Mouse (Mus musculus): ENCODE measurements around the gene Arpc4. TPM values are rescaled to one million over a fixed set of nuclear protein-coding genes. Genes with fewer than 3 reads are reported as not detected.

The Arpc4 gene
- polyA plus RNA-seq, 1 experiment from 2014 or later: 203 TPM

DNA sequence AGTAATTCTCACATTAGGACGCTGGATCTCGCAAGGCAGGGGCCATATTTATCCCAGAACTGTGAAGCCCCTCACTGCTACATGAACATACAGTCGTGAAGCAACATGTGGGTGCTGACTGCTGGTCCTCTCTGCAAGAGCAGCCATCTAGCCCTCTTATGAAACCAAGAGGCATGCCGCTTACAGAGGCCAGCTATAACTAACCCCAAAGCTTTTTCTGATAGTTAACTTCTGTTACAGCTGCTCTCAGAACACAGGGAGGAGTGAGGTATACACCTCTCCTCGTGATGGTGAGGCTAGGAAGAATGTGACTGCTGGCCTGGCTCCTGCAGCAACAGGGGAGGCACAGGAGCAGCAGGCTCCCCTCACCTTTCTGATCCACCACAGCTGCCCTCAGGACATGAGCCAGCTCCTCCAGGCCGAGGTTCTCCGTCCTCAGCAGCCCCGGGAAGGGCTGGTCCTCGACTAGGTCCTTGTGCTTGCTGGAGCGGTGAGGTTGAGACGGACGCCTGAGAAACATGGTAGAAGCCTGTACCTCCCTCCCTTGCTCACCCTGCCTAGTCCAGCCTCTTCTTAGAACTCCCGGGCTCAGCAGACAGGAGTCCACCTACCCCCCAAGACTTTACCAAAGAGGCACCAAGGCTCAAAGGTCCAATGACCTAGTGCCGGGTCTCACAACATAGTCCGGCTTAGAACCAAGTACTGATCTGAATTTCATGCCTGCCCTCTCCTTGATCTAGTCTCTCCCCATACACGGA, 40.7 kb downstream of the Arpc4 start:
- ATAC-seq (replicated peaks; ENCODE audit: insufficient number of reproducible peaks, low FRiP score, low TSS enrichment, low read depth): peak; percentile 46
- H3K27ac ChIP-seq (replicated peaks; ENCODE audit: low read depth, low read length): no peak overlapping the region

DNA sequence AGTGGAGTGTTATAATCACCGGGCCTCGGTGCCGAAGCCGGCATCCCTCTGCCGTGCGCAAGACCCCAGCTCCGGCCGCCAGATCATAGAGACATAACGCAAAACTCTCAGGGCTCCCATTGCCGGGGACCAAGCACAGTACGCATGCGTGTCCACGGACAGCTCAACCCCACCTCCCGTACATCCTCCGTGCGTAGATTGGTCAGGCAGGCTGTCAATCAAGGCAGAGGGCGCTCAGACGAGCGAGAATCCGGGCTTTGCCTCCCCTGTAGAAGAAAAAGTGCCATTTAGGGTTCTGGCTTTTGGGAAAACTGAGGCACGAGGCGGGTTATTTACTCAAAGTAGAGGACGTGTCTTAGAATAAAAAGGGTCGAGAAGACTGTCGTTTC, 41.3 kb downstream of the Arpc4 start, which contains the start of gene Rpusd3:
TSS of gene Rpusd3 (minus strand) at position 142 of the 389 bp plus-strand sequence.
- peak within 1 kb of the TSS; percentile 67 for H3K9ac ChIP-seq (replicated peaks; ENCODE audit: low read length)
- ATAC-seq (replicated peaks; ENCODE audit: insufficient number of reproducible peaks, low FRiP score, low TSS enrichment, low read depth): peak; percentile 96
- H3K27me3 ChIP-seq (ENCODE audit: control insufficient read depth, insufficient read depth, low read length): no peaks in the 10 kb centered on the region
- H3K4me3 ChIP-seq (ENCODE audit: low read depth, low read length): peak within 1 kb of the TSS; percentile 63
- WGBS: 0% methylated on average over 25 of the region's 25 CpGs
- H3K4me2 ChIP-seq (ENCODE audit: low read depth, low read length): peak within 1 kb of the TSS; percentile 87
- H3K36me3 ChIP-seq (replicated peaks; ENCODE audit: control insufficient read depth, insufficient read depth, low read depth, low read length): no peaks in the 10 kb centered on the region
- no peak within 1 kb of the TSS for H3K27ac ChIP-seq (replicated peaks; ENCODE audit: low read depth, low read length)
- peak; percentile 98 for DNase-seq (ENCODE audit: low spot score)
- no peaks in the 10 kb centered on the region for H3K9me3 ChIP-seq (replicated peaks; ENCODE audit: control insufficient read depth, low read length)
- peaks cover 3% of the 10 kb centered on the region; the same call in 1 of the 2 replicates for H3K4me1 ChIP-seq (ENCODE audit: control insufficient read depth, insufficient read depth, low read length)

More for the DNA sequence above, 40.7 kb downstream of the Arpc4 start:
- no peaks in the 10 kb centered on the region for H3K27me3 ChIP-seq (ENCODE audit: control insufficient read depth, insufficient read depth, low read length)
- H3K36me3 ChIP-seq (replicated peaks; ENCODE audit: control insufficient read depth, insufficient read depth, low read depth, low read length): no peaks in the 10 kb centered on the region; the same call in 1 of the 2 replicates
- H3K9ac ChIP-seq (replicated peaks; ENCODE audit: low read length): peak overlapping the region; percentile 67
- H3K4me3 ChIP-seq (ENCODE audit: low read depth, low read length): peak overlapping the region; percentile 63
- peak overlapping the region; percentile 87 for H3K4me2 ChIP-seq (ENCODE audit: low read depth, low read length)
- H3K4me1 ChIP-seq (ENCODE audit: control insufficient read depth, insufficient read depth, low read length): peaks cover 3% of the 10 kb centered on the region; the same call in 1 of the 2 replicates
- WGBS: 19% methylated on average over 16 of the region's 16 CpGs
- H3K9me3 ChIP-seq (replicated peaks; ENCODE audit: control insufficient read depth, low read length): no peaks in the 10 kb centered on the region
- DNase-seq (ENCODE audit: low spot score): peak; percentile 17

DNA sequence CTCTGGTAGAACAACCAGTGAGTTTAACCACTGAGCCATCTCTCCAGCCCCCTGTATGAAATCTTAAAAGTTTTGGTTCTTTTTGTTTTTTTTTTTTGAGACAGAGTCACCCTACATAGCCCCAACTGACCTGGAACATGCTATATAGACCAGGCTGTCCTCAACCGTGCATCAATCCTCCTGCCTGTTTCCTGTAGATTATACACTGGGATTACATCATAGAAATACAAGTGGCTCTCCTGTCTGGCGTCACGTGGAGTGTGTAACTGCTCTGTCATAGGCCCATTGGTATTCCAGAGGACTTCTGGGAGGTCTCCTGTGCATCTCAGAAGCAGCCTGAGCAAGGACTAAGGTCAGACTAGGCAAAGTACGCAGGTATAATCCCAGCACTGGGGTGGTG, 45.1 kb downstream of the Arpc4 start:
- Histone ChIP-seq H3K4me1 (ENCODE audit: control insufficient read depth, insufficient read depth, low read length) (peaks cover 3% of the 10 kb centered on the region; the same call in 1 of the 2 replicates), H3K9ac (replicated peaks; ENCODE audit: low read length) (no peak overlapping the region), H3K9me3 (replicated peaks; ENCODE audit: control insufficient read depth, low read length) (no peaks in the 10 kb centered on the region), H3K27me3 (ENCODE audit: control insufficient read depth, insufficient read depth, low read length) (no peaks in the 10 kb centered on the region), H3K4me3 (ENCODE audit: low read depth, low read length) (no peak overlapping the region), H3K36me3 (replicated peaks; ENCODE audit: control insufficient read depth, insufficient read depth, low read depth, low read length) (no peaks in the 10 kb centered on the region), H3K27ac (replicated peaks; ENCODE audit: low read depth, low read length) (no peak overlapping the region), H3K4me2 (ENCODE audit: low read depth, low read length) (no peak overlapping the region)
- ATAC-seq (replicated peaks; ENCODE audit: insufficient number of reproducible peaks, low FRiP score, low TSS enrichment, low read depth) (no peak), DNase-seq (ENCODE audit: low spot score) (no peak)
- WGBS: 73% methylated on average over 4 of the region's 4 CpGs

DNA sequence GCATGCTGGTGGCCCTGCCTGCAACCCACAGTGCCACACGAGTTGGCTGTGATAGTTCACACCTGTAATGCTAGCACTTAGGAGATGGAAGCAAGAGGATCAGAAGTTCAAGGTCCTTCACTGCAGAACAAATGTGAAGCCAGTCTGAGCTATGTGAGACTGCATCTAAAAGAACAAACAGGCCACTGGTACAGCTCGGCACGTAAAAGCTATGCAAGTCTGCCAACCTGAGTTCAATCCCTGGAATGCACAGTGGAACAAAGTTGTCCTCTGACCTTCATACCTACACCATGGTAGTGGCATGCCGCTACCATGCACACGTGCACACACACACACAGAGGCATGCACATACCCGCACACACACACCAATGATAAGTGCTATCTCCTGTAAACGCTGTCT, 46.3 kb downstream of the Arpc4 start:
- Histone ChIP-seq H3K27me3 (ENCODE audit: control insufficient read depth, insufficient read depth, low read length) (no peaks in the 10 kb centered on the region), H3K9me3 (replicated peaks; ENCODE audit: control insufficient read depth, low read length) (no peaks in the 10 kb centered on the region), H3K9ac (replicated peaks; ENCODE audit: low read length) (no peak overlapping the region), H3K4me1 (ENCODE audit: control insufficient read depth, insufficient read depth, low read length) (no peaks in the 10 kb centered on the region), H3K4me3 (ENCODE audit: low read depth, low read length) (no peak overlapping the region), H3K27ac (replicated peaks; ENCODE audit: low read depth, low read length) (no peak overlapping the region), H3K36me3 (replicated peaks; ENCODE audit: control insufficient read depth, insufficient read depth, low read depth, low read length) (no peaks in the 10 kb centered on the region), H3K4me2 (ENCODE audit: low read depth, low read length) (no peak overlapping the region)
- 87% methylated on average over 7 of the region's 7 CpGs for WGBS
- ATAC-seq (replicated peaks; ENCODE audit: insufficient number of reproducible peaks, low FRiP score, low TSS enrichment, low read depth) (no peak), DNase-seq (ENCODE audit: low spot score) (no peak)

DNA sequence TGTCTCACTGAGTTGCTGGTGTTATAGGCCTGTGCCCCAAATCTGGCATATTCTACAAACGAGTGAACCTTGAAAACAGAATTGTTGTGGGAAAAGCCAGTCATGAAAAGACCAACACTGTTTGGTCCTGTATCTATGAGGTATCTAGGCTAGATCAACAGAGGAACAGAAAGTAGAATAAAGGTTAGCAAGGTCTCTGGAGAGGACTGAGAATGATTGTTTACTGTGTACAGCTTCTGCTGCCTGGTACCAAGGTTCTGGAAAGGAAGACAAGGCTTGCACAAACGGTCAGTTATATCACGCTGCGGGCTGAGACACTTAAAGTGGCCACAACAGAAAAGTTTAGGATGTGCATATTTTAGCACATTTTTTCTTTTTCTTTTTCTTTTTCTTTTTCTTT, 48.8 kb downstream of the Arpc4 start:
- H3K4me3 ChIP-seq (ENCODE audit: low read depth, low read length): no peak overlapping the region
- no peak for ATAC-seq (replicated peaks; ENCODE audit: insufficient number of reproducible peaks, low FRiP score, low TSS enrichment, low read depth)
- H3K9ac ChIP-seq (replicated peaks; ENCODE audit: low read length): no peak overlapping the region
- DNase-seq (ENCODE audit: low spot score): no peak
- H3K36me3 ChIP-seq (replicated peaks; ENCODE audit: control insufficient read depth, insufficient read depth, low read depth, low read length): no peaks in the 10 kb centered on the region
- no peaks in the 10 kb centered on the region for H3K27me3 ChIP-seq (ENCODE audit: control insufficient read depth, insufficient read depth, low read length)
- no peaks in the 10 kb centered on the region for H3K9me3 ChIP-seq (replicated peaks; ENCODE audit: control insufficient read depth, low read length)
- no peak overlapping the region for H3K4me2 ChIP-seq (ENCODE audit: low read depth, low read length)
- 95% methylated on average over 4 of the region's 4 CpGs for WGBS
- no peaks in the 10 kb centered on the region for H3K4me1 ChIP-seq (ENCODE audit: control insufficient read depth, insufficient read depth, low read length)
- no peak overlapping the region for H3K27ac ChIP-seq (replicated peaks; ENCODE audit: low read depth, low read length)

DNA sequence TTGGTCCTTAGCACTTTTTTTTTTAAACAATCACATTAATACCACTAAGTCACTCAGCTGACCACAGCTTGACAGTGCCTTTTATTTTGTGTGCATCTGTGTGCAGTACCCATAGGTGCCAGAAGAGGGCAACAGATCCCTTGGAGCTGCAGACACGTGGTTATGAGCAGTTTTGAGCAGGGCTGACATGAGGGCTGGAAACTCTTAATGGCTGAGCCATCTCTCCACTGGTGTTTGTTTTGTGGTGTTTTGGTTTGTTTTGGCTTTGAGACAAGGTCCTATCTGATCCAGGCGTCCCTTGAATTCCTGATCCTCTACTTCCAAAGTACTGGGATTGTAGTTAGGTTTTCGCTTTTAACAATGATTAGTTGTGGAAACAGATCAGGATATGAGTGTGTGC, 49.5 kb downstream of the Arpc4 start:
- Histone ChIP-seq H3K27ac (replicated peaks; ENCODE audit: low read depth, low read length) (no peak overlapping the region), H3K4me3 (ENCODE audit: low read depth, low read length) (no peak overlapping the region), H3K27me3 (ENCODE audit: control insufficient read depth, insufficient read depth, low read length) (no peaks in the 10 kb centered on the region), H3K4me1 (ENCODE audit: control insufficient read depth, insufficient read depth, low read length) (no peaks in the 10 kb centered on the region), H3K36me3 (replicated peaks; ENCODE audit: control insufficient read depth, insufficient read depth, low read depth, low read length) (no peaks in the 10 kb centered on the region), H3K9me3 (replicated peaks; ENCODE audit: control insufficient read depth, low read length) (no peaks in the 10 kb centered on the region), H3K4me2 (ENCODE audit: low read depth, low read length) (no peak overlapping the region), H3K9ac (replicated peaks; ENCODE audit: low read length) (no peak overlapping the region)
- DNase-seq (ENCODE audit: low spot score) (peak; percentile 54), ATAC-seq (replicated peaks; ENCODE audit: insufficient number of reproducible peaks, low FRiP score, low TSS enrichment, low read depth) (no peak)
- WGBS: 64% methylated on average over 3 of the region's 3 CpGs

DNA sequence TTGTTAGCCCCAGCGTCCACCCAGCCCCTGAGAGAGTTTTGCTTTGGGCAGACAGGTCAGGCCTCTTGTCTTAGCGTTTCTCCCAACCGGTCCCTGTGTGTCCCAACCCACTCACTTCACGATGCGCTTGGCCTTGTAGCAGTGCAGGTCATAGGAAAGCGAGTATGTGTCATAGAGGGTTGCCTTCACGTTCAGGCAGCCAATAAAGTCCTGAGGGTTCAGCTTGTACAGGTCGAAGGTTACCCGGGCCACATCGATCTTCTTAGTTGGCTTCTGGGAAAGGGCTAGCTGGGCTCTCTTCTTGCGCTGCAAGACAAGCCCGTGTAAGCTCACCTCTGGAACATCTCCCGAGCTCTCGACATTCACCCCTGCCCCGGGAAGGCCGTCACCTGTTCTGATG, 50.1 kb downstream of the Arpc4 start:
- no peak for ATAC-seq (replicated peaks; ENCODE audit: insufficient number of reproducible peaks, low FRiP score, low TSS enrichment, low read depth)
- Histone ChIP-seq H3K27ac (replicated peaks; ENCODE audit: low read depth, low read length) (no peak overlapping the region), H3K4me1 (ENCODE audit: control insufficient read depth, insufficient read depth, low read length) (no peaks in the 10 kb centered on the region), H3K27me3 (ENCODE audit: control insufficient read depth, insufficient read depth, low read length) (no peaks in the 10 kb centered on the region), H3K4me2 (ENCODE audit: low read depth, low read length) (no peak overlapping the region), H3K36me3 (replicated peaks; ENCODE audit: control insufficient read depth, insufficient read depth, low read depth, low read length) (no peaks in the 10 kb centered on the region), H3K9me3 (replicated peaks; ENCODE audit: control insufficient read depth, low read length) (no peaks in the 10 kb centered on the region), H3K9ac (replicated peaks; ENCODE audit: low read length) (no peak overlapping the region), H3K4me3 (ENCODE audit: low read depth, low read length) (no peak overlapping the region)
- no peak for DNase-seq (ENCODE audit: low spot score)
- WGBS: 89% methylated on average over 16 of the region's 16 CpGs

DNA sequence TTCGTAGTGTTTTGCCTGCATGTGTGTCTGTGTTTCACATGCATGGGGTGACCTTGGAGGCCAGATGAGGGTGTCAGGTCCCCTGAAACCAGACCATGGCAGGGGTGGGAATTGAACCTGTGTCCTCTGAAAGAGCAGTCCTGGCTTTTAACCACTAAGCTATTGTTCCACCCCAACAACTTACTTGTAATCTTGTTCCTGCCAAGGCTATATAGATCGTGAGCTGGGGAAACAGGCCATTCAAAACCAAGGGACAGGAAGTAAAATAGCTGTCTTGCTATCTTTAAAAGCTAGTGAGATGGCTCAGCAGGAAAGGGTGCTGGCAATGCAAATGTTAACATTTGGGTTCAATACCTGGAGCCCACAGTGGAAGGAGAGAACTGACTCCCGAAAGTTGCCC, 52.0 kb downstream of the Arpc4 start:
- H3K36me3 ChIP-seq (replicated peaks; ENCODE audit: control insufficient read depth, insufficient read depth, low read depth, low read length): no peaks in the 10 kb centered on the region

More for the DNA sequence above, 52.0 kb downstream of the Arpc4 start:
- ATAC-seq (replicated peaks; ENCODE audit: insufficient number of reproducible peaks, low FRiP score, low TSS enrichment, low read depth) (no peak), DNase-seq (ENCODE audit: low spot score) (no peak)
- WGBS: 83% methylated on average over 3 of the region's 3 CpGs
- Histone ChIP-seq H3K4me3 (ENCODE audit: low read depth, low read length) (no peak overlapping the region), H3K9ac (replicated peaks; ENCODE audit: low read length) (no peak overlapping the region), H3K27me3 (ENCODE audit: control insufficient read depth, insufficient read depth, low read length) (no peaks in the 10 kb centered on the region), H3K4me2 (ENCODE audit: low read depth, low read length) (no peak overlapping the region), H3K4me1 (ENCODE audit: control insufficient read depth, insufficient read depth, low read length) (no peaks in the 10 kb centered on the region), H3K9me3 (replicated peaks; ENCODE audit: control insufficient read depth, low read length) (no peaks in the 10 kb centered on the region), H3K27ac (replicated peaks; ENCODE audit: low read depth, low read length) (no peak overlapping the region)
